Mouse (Mus musculus) embryonic facial prominence, embryonic 10.5 days (tissue): ENCODE results near the gene Zfp184. TPM values are rescaled to one million over a fixed set of nuclear protein-coding genes. Genes with fewer than 3 reads are reported as not detected.

Experiments used
- DNase-seq: peaks from one replicate; pipeline ENCODE4 v3.0.0-alpha.2; 2017; ENCODE audit warnings: low spot score
- H3K27ac ChIP-seq: fragments of 300-500 bp; sonication (generic); replicated peaks from 2 replicates; pipeline ENCODE4 v1.5.1; 2016; ENCODE audit warnings: mild to moderate bottlenecking
- H3K27me3 ChIP-seq: fragments of 300-500 bp; sonication (generic); replicated peaks from 2 replicates; pipeline ENCODE4 v1.6.1; 2016; ENCODE audit warnings: low read depth, mild to moderate bottlenecking; ENCODE audit not compliant: poor library complexity, severe bottlenecking
- H3K36me3 ChIP-seq: fragments of 300-500 bp; sonication (generic); replicated peaks from 2 replicates; pipeline ENCODE4 v1.6.1; 2016; ENCODE audit warnings: mild to moderate bottlenecking, moderate library complexity
- H3K4me1 ChIP-seq: fragments of 300-500 bp; sonication (generic); 2 replicates; pipeline ENCODE4 v1.6.1; 2016
- H3K4me3 ChIP-seq: fragments of 300-500 bp; sonication (generic); 2 replicates; pipeline ENCODE4 v1.5.1; 2016; ENCODE audit warnings: mild to moderate bottlenecking, moderate library complexity
- H3K9me3 ChIP-seq: fragments of 300-500 bp; sonication (generic); 2 replicates; pipeline ENCODE4 v1.6.1; 2016; ENCODE audit warnings: mild to moderate bottlenecking
- WGBS: fragments of 180-500 bp; shearing (Covaris S2); methylation state at CpG from one replicate; pipeline ENCODE4 v1.1.7; 2016; 5-methylcytosine and 5-hydroxymethylcytosine counted together
- microRNA counts: library from miRNA; unstranded; fragments of <30 nt; microRNA quantifications from one replicate; lab custom pipeline; 2017
- microRNA-seq: library from miRNA; unstranded; fragments of <30 nt; microRNA quantifications from one replicate; pipeline ENCODE4, GENCODE M21; 2017
- polyA plus RNA-seq: library from polyadenylated mRNA; unstranded; fragments of >200 nt; fragmentation: Nextera tagmentation; extraction: Ambion mirVana; gene quantifications from 2 replicates; pipeline ENCODE4 v1.2.1, GENCODE M21; 2016

Zfp184 gene
- polyA plus RNA-seq, 1 experiment from 2014 or later = 24.9 TPM

- Histone ChIP-seq H3K4me3 (no peak within 1 kb of the TSS), H3K4me1 (peaks cover 28% of the 10 kb centered on the region), H3K36me3 (no peaks in the 10 kb centered on the region), H3K27me3 (peaks cover 100% of the 10 kb centered on the region), H3K9me3 (no peaks in the 10 kb centered on the region), H3K27ac (no peak within 1 kb of the TSS)
- 41% methylated on average over 7 of the region's 7 CpGs for WGBS
- DNase-seq = no peak
Measured at GRCm38 (mm10) chr13:22009642-22010041, 64.7 kb downstream of the Zfp184 start, which contains the start of gene Prss16. Gene Prss16, minus strand, starts transcription at chr13:22009742.

MicroRNAs within 50 kb of the gene (microRNA counts, 519-probe panel; counts per million panel counts)
- 6,711 counts per million, percentile 97 among the panel's probes with 10 or more counts for microRNA mmu-miR-1983 (lab: Ali Mortazavi, UCI)

Small RNA genes lying within 50 kb of the gene (microRNA-seq; reads per million reads assigned to microRNA genes)
- gene Gm44456 (3.7 reads per million, percentile 6 among the genes with 10 or more reads in this experiment), gene Mir1983 (7,713 reads per million, percentile 92 among the genes with 10 or more reads in this experiment)

Other genes with a start within 250 kb of the Zfp184 start
- not detected in 2 replicates for gene Olfr1359, start 247.0 kb upstream of the Zfp184 start, polyA plus RNA-seq
- 1.6 and 3.1 TPM in 2 replicates for gene Hist1h2bl, start 229.0 kb upstream of the Zfp184 start, polyA plus RNA-seq
- gene Hist1h2ai, start 228.7 kb upstream of the Zfp184 start, polyA plus RNA-seq = 30.5 and 32.2 TPM in 2 replicates
- gene Hist1h3h, start 227.4 kb upstream of the Zfp184 start, polyA plus RNA-seq = 10.7 and 12.8 TPM in 2 replicates
- gene Hist1h2bm, start 223.1 kb upstream of the Zfp184 start, polyA plus RNA-seq = 5.7 and 6.0 TPM in 2 replicates
- 0.93 and 1.3 TPM in 2 replicates for gene Hist1h4j, start 210.0 kb upstream of the Zfp184 start, polyA plus RNA-seq
- gene Hist1h4k, start 194.6 kb upstream of the Zfp184 start, polyA plus RNA-seq = 3.9 and 7.1 TPM in 2 replicates
- 18.6 and 21.7 TPM in 2 replicates for gene Hist1h2ak, start 191.3 kb upstream of the Zfp184 start, polyA plus RNA-seq
- gene Hist1h2bn, start 191.0 kb upstream of the Zfp184 start, polyA plus RNA-seq = 3.6 and 4.0 TPM in 2 replicates
- gene Hist1h1b, start 164.5 kb upstream of the Zfp184 start, polyA plus RNA-seq = 34.8 and 36.2 TPM in 2 replicates
- gene Hist1h3i, start 161.7 kb upstream of the Zfp184 start, polyA plus RNA-seq = 102 and 103 TPM in 2 replicates
- 10.9 and 18.0 TPM in 2 replicates for gene Hist1h2an, start 157.9 kb upstream of the Zfp184 start, polyA plus RNA-seq
- gene Hist1h2bp, start 157.6 kb upstream of the Zfp184 start, polyA plus RNA-seq = 3.1 and 3.2 TPM in 2 replicates
- 21.7 and 23.9 TPM in 2 replicates for gene Hist1h2bq, start 134.9 kb upstream of the Zfp184 start, polyA plus RNA-seq
- not detected in 2 replicates for gene Hist1h2ao, start 134.6 kb upstream of the Zfp184 start, polyA plus RNA-seq
- gene Hist1h4m, start 133.3 kb upstream of the Zfp184 start, polyA plus RNA-seq = not detected in 2 replicates
- 9.3 and 10.5 TPM in 2 replicates for gene Hist1h4n, start 112.9 kb upstream of the Zfp184 start, polyA plus RNA-seq
- 6,093 and 6,114 TPM in 2 replicates for gene Hist1h2ap, start 111.6 kb upstream of the Zfp184 start, polyA plus RNA-seq
- 21.7 and 24.2 TPM in 2 replicates for gene Hist1h2br, start 111.4 kb upstream of the Zfp184 start, polyA plus RNA-seq
- gene Pom121l2, start 36.1 kb downstream of the Zfp184 start, polyA plus RNA-seq = 0.06 TPM in 1 of 2 replicates, not detected in the other
- 0.13 and 0.54 TPM in 2 replicates for gene Prss16, start 64.6 kb downstream of the Zfp184 start, polyA plus RNA-seq
- 8.0 and 8.8 TPM in 2 replicates for gene Hist1h2ah, start 90.5 kb downstream of the Zfp184 start, polyA plus RNA-seq
- gene Hist1h2bk, start 90.8 kb downstream of the Zfp184 start, polyA plus RNA-seq = 8.5 and 10.0 TPM in 2 replicates
- gene Hist1h4i, start 96.3 kb downstream of the Zfp184 start, polyA plus RNA-seq = 37.1 and 38.7 TPM in 2 replicates
- gene Hist1h2ag, start 97.8 kb downstream of the Zfp184 start, polyA plus RNA-seq = 75.8 and 77.8 TPM in 2 replicates
- gene Hist1h2bj, start 98.1 kb downstream of the Zfp184 start, polyA plus RNA-seq = 12.4 and 15.1 TPM in 2 replicates
- gene Vmn1r188, start 139.3 kb downstream of the Zfp184 start, polyA plus RNA-seq = not detected in 2 replicates
- gene Vmn1r189, start 160.7 kb downstream of the Zfp184 start, polyA plus RNA-seq = not detected in 2 replicates
- gene Vmn1r191, start 238.9 kb downstream of the Zfp184 start, polyA plus RNA-seq = not detected in 2 replicates
- gene Vmn1r192, start 246.0 kb downstream of the Zfp184 start, polyA plus RNA-seq = not detected in 2 replicates